Mouse (Mus musculus) frontal cortex, adult (tissue): ENCODE results near the gene Mcm9.

Source experiments
- ATAC-seq: cut with Nextera tagmentation; 2 replicates; pipeline ENCODE4 v1.9.2; 2017; ENCODE audit warnings: mild to moderate bottlenecking, moderate library complexity, mixed read lengths; ENCODE audit not compliant: low TSS enrichment

The Mcm9 gene

DNA sequence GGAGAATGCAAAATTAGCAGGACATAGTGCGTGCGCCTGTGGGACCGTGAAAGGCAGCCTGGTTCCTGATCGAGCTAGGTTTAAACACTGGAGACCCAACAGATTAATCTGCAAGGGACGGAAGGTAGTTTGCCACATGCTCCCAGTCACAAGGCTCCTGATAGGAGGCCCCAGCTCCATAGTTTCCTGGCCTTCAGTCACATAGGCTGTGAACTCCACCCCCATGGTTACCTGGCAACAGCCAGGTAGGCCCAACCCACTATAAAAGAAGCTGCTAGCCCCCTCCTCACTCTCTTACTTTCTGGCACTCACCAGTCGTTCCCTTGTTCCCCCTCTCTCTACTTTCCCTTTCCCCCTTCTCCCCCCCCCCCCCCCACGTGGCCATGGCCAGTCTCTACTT, 50.1 kb downstream of the Mcm9 start:
- peak; percentile 21; the same call in 1 of the 2 replicates for ATAC-seq

DNA sequence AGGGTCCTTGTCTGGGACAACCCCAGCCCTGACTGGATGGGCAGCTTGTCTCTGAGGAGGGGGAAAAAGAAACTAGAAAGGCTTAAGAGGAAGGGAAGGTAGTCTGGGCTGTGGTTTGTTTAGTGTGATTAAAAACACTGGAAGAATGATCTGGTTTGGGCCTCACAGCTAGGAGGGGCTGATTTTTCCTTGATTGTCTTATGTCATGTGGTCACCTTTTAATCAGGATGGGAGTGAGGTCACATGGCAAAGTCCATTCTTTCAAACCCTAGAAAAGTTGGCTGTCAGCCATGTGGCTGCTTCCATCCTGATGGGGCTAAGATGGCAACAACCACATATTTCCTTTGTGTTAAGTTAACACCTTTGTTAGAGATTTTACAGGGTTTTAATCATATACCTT, 61.7 kb downstream of the Mcm9 start:
- ATAC-seq = no peak

DNA sequence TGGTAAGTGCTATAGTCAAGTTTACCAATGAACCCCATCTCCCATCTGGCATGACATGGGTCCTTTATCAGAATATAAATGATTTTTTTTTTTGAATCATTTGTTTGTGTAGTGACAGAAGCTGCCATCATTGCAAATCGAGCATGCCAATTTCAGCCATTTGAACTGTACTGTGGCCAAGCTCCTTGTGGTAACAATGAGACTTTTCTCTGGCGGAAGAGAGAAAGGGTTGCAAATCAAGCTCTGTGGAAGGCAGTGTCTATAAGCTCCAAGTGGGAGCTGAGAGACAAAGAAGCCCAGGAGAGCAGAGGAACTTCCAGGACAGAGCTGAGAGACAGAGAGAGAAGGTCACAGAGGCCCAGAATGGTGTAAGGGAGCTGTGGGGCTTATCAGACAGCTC, 64.7 kb downstream of the Mcm9 start:
- ATAC-seq = peak; percentile 69; the same call in 1 of the 2 replicates

DNA sequence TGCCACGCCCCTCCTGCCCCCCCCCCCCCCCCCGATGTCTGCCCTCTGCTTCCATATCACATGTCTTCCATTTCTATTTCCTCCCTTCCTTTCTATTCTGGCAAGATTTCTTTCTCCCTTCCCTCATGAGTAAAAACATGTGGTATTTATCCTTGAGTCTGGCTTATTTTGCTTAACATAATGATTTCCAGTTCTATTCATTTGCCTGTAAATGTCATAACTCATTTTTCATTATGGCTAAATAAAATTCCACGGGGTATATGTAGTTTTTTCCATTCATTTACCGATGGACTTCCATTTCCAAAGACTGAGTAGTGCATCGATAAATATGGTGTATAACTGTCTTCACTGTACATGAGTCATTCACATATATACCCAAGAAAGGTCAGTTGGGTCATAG, 68.2 kb downstream of the Mcm9 start:
- ATAC-seq = no peak

DNA sequence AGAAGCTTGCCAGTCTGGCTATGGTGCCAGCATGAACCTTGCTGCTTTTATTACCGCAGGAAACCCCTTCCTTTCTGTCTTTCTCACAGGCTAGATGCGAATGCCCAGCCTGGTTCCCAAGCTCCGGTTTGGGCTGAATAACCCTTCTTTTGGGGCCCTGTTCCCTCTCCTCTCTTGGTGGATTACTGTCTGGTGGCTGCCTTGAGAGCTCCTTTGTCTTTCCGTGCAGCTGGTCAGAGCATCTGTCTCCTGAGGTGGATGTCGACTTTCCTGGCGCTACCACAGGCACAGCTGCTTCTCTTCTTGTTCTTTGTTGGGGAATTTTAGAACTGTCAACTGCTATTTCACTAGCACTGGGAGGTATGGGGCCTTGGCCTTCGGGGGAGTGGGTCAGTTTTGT, 92.6 kb downstream of the Mcm9 start:
- no peak for ATAC-seq

DNA sequence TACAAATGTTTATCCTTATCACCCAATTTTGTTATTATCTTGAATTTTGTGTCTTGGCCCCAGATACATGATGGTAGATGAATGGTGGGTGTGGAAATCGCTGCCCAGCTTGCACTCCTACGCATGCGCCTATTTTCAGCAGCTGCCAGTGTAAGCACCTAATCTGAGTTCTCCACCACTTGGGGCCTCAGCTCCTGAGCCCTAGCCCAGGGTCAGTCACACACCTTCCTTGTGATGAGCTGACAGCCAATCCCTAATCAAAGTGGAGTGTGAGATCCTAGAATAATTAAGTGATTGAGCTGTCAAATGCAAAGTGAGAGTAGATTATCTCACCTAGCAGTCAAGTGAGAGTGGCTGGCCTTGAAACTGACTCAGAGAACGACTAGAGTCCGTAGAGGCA, 97.9 kb downstream of the Mcm9 start:
- ATAC-seq = no peak

DNA sequence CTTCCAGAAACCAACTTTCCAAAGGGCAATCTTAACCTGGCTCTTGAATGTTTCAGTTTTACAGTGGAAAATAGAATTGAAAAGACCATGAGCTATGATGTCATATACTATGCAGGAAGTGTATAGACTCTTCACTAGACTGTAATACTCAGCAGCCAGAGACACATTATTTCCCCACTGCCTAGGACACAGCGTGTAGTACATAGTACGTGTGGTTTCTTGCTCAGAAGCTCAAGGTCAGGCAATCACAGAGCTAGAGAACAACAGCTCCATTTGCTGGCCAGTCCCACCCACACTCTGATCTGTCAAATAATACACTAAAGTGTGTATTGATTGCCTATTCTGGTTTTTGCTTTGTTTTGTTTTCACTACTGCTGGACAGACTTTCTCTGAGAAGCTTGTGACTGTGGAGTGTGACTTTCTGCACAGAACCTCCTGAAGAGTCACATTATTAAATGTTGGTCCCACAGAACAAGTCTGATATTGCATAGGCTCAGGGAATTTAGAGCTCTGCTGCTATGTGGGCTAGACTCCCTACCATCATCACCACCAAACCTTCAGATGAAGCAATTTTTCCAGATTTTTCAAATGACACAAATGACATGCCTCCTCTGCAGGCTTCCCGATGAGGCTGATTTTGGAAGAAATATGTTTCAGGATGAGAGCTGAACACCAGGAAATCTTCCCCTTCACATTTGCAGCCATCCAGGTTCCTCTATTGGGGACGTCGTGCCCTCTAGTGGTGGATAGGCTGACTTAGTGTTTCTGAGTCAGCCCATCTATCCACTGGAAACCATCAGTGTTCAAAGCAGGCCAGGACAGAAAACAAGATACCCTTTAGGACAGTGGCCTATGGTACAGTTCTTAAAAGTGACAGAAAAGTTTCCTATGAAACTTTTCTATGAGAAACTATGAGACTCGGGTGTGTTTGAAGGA, 102.1 kb downstream of the Mcm9 start:
- peak; percentile 99 for ATAC-seq

DNA sequence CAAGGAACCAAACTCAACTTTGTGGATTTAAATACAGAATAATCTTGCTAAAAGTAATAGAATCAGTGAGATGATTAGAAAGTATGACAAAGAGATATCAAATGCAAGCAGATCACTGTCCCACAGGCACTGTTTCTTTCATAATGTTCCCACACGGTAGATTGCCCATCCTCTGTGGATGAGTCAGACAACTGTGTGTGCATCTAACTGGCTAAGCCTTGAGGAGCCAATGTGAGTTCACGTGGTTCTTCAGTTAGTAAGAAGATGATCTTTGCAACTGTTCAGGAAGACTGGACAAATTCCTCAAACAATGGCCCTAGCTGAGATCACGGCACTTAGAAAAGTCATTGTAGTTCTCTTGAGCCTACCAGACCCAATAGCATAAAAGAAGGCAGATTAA, 102.9 kb downstream of the Mcm9 start:
- ATAC-seq = no peak

DNA sequence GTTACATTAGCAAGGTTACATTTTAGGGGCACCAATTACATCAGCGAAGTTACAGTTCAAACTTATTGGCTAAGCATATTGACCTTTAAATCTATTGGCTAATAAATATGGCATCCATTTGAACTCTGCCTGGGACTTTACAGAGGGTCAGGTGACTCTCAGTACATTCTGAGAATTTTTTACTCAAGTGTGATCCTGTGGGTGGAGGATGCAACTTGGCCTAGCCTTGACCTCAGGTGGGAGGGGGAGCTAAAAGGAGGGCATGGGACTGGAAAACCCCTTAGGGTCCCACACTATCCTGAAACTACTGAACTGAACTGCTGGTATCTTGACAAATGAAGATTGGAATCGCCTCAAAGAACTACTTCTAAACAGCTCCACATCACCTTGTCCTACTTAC, 103.9 kb downstream of the Mcm9 start:
- no peak for ATAC-seq

DNA sequence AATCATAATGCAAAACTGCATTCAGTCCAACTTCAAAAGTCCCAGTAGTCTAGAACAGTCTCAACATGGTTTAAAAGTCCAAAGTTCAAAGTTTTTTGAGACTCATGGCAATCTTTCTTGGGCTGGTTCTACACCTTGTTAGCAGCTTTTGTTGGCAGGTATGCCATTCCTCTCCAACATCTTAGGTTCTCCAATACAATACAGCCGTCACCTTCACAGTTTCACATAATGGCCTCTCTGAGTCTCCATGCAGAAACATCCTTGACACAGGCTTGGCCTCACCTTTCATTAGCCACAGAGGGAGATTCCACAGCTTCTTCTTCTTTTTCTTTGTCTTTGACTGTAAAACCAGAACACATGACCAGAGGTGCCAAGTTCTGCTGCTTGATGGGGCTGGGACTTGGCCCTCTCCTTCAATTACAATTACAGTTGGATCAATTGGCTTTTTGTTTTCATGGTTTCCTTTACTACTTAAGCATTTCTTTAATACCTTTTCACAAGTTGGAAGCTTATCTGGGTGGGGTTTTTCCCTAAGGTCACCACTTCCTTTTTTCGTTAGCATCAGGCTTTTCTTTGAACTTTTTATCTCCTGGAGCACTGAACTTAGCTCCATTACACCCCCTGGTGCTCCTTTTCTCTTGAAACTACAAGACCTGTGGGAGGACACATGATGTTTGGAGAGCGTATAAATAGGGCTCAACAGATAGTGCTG, 104.8 kb downstream of the Mcm9 start:
- ATAC-seq = no peak

DNA sequence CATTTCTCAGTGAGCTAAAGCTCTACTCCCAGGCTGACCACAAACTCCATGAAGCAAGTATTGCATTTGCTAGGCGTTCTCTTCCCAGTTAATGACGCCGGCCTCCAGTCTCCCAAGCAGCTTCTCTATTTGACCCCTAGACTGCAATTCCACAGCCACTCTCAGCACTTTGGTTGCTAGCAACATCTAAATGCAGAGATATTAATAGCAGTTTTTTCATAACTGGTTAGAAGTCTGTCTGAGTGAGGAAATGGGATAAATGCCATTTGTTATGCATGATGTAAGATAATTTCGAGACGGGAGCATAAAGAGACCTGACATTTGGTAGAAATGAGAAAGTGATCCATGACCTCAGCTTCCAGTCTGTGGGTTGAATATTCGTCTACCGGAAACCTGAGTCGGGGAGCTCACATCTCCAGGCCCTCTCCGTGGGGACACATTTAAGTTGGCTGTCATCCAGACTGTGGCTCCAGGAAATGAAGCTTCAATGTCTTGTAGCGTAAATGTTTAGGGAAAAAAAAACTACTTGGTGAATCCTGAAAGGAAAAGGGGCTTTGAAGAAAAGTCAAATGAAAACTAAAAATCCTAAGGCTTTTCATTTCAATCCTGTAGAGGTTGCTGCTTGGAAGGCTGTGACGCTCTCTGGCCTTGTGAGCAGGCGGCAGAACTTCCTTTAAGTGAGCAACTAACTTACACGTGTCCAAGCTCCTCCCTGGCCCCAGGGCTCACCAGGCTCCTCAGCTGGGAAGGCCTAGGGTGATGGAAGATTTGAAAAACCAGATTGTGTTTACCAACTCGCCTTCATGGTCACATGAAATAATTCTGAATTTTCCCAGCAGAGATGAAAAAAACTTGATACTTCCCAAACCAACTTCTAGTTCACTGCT, 110.9 kb downstream of the Mcm9 start:
- peak; percentile 38; the same call in 1 of the 2 replicates for ATAC-seq

DNA sequence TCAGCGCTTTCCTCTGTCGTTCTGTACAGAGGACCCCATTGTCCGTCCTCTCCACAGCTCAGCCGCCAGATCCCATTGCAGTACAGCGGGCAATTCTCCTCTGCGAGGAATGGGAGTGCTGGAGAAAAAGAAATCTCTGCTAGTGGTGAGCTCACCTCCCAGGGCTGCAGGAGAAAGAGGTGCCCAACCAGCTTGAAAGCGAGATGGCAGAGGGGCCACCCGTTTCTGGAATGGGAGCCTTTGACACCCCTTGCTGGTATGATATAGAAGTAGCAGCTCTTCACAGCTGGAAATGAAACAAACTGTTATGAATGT, 111.7 kb downstream of the Mcm9 start:
- ATAC-seq = peak; percentile 73

DNA sequence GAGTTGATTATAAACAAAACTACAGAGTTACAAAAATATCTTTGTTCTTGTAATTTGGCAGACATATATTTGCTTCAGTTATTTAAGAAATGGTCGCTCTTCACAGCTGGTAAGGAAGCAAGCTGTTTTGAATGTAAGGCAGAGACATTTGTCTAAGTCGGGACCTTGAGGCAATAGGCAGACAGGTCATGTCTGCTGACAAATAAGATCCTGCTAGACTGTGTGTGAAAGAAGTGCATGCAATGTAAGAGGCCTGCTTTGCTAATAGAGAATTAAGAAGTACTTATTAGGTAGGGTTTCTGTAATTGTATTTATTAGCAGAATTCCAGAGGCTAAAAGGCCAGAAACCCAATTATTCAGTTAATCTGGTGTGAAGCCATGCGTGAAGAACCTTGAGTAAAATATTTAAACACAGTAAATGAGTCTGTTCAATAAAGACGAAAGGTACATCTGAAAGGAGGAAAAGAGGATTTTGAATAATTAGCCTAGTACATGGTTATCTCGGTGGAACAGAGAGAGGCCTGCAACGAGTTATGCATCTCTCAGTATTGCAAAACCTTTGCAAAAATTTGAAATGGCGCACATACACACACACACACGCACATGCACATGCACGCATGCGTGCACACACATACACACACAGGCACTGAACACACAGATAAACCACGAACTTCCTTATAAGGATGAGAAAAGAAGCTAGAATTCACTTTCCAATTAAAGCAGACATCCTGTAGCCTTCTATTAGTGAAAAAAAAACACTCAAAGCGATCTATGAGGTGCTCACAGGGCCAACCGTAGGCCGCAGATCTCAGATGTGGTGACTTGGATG, 112.3 kb downstream of the Mcm9 start:
- ATAC-seq = no peak

DNA sequence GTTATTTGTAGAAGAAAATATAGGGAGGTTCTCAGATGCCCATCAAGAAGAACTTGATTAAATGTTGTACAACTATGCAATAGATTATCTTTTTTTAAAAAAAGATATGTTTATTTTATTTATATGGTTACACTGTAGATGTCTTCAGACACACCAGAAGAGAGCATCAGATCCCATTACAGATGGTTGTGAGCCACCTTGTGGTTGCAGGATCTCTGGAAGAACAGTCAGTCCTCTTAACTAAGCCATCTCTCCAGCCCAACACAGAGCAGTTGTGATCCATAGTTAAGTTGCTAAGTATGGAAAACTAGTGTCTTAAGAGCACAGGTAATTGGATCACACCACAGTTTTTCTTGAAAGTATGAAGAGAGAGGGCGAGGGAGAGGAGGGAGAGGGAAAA, 117.7 kb downstream of the Mcm9 start:
- ATAC-seq = no peak

DNA sequence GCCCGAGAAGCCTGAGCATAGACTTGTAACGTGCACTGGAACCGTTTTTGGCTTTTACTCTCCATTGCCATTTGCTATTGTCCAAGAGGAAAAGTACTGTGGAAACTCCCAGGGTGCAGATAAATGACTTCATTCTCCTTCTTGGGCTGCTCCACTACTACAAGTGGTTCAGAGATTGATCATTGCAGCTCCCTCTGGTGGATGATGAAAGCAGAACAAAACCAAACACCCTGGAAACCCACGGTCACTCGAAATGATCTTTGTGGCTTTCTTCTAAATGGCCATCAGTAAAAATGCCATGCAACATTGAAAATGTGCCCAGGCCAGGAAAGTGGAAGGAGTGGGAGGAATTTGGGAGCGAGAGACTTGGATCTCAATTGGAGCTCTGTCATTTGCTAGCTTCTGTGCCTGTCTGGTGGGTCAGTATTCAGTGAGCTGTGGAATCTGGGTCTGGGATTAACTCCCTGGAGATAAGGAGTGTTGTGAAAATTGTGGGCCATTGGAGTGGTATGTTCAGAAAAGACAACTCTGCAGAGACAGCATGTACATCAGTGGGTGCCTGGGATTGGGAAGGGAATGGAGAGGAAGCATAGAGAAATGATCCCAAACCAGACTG, 121.0 kb downstream of the Mcm9 start:
- peak; percentile 93 for ATAC-seq

DNA sequence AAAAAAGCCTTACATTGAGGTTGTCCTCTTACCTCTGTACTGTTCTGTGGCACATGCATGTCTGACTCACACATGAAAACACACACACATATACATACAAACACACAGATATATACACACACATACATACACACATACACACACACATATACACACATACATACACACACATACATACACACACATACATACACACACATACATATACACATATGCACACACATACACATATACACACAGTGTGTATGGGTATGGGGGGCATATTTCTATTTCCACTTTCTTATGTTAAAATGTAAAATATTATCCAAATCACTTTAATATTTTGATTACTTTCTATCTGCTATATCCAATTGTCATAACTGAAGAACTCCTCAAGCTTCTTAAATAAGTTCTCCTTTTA, 121.6 kb downstream of the Mcm9 start:
- no peak for ATAC-seq

DNA sequence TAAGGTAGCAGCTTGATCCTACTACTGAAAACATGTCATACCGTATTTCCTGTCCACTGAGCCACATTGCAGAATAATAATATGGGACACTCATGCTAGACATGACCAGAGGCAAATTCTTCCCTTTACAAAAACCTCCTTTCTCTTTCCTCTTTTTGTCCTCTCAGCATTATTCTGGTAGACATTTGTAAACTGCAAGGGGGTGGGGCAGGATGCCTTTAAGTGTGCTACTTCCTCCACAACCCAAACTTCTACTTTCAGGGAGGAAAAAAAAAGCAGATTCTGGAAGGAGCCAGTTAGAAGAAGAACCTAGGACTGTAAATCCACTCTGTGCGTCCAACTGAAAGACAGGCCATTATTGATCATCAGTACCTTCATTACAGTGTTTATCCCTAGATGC, 124.7 kb downstream of the Mcm9 start:
- no peak for ATAC-seq

DNA sequence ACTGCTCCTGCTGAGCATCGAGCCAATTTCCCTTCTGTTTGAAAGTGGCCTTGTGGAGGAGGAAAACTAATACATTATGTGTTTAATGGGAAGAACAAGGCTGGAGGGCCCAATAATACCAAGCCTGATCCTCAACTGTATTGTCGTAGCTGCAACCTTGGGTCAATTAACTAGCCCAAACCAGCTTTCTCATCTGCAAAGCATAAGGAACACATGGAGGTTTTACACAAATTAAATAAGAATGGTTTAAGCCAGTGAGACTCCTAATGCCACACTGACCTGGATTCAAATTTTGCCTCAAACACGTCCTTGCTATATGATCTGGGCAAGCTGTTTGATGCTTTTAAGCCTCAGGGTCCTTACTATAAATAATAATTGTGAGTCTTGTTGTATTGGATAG, 125.2 kb downstream of the Mcm9 start:
- ATAC-seq = no peak

DNA sequence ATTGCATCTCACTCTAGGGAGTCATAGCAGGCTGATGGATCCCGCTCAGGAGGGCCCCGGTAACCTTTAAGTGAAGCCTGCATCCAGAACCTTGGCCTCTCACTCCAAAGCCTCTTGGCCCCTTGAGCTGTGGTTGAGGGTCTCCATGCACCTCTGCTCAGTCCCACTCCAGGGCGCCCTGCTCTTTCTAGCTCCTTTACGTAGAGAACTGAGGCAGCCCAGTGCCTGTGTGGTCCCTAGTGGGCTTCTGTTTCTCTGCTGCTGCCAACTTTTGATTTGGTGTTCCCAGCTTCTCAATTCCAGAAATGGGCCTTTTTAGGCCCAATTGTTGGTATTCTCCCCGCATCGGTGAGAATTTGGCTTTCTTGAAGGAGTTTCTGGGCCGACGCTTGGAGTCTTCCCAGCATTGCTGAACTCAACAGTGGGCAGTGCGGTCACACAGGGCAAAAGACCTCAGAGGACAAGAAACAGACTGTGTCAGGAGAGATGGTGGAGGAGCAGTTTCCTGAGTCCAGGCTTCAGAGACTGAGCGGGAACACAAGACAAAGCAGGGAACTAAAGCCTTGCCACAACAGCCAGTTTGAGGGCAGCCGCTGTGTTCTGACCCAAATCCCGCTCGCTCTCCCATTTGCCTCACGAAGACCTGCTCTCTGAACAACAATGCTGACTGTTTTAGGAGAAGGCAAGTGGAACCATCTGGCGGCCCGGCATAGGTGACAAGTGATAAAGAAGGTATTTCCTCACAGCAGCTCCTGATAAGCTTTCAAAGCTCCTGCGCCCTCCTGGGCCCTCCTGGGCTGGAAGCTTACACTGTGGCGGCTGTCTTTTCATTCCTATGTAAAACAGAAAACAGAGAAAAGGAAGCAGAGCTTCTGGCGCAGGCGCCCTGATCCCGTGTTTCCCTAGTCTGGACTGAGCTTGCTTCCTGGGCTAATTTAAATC, 127.1 kb downstream of the Mcm9 start:
- ATAC-seq = peak; percentile 75

DNA sequence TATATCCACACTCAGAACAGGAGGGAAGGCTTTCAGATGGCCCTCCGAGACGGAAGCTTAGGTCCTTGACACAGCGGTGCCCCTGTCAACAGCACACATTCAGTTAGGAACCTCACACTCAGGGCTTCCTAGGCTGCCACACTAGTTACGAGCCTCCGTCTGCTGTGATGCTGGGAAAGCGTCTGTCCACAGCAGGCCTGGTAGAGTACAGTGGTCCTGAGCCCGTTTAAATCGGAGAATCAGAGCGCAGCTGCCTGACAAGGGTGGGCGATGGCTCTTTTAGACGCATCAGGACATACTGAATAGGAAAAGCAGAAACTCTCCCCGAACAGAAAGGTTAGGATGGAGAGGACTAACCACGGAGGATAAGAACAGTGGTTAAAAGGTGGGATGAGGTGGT, 127.8 kb downstream of the Mcm9 start:
- no peak for ATAC-seq
